37 mouse cellular contexts compared by ENCODE assay signal in the genomic region with DNA sequence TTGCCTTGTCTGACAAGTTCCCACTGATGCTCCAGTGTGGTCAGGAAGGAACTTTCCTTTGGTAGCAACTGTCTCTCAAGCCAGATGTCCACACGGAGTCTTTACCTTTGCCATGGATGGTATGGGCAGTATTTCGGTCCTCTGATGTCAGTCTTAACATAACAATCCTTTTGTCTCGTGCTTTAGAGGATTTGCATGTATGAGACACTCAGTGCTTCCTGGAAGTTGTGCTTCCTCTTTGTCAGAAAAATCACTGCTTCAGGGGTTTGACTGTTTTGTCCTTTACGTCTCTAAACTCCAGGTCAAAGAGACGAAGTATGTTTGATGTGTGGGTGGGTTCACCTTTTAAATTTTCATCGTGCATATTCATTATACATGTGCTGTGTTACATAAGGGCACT. TPM values are rescaled to one million over a fixed set of nuclear protein-coding genes. Genes with fewer than 3 reads are reported as not detected.
"Had no signal": no experiment of that assay in that cellular context is flagged by ENCODE, and none has a peak within 500 bp of the region (broad histone marks: within the 10 kb centered on the region; RNA-seq: fewer than 3 reads in every experiment).

No protein-coding gene starts in this region.

- H3K27me3 ChIP-seq: embryonic facial prominence, embryonic 12.5 days; embryonic facial prominence, embryonic 13.5 days; embryonic facial prominence, embryonic 15.5 days; forebrain, embryonic 12.5 days; forebrain, embryonic 13.5 days; forebrain, embryonic 15.5 days had no signal

- H3K9ac ChIP-seq: embryonic facial prominence, embryonic 12.5 days; embryonic facial prominence, embryonic 13.5 days; embryonic facial prominence, embryonic 15.5 days; forebrain, embryonic 12.5 days; forebrain, embryonic 13.5 days; forebrain, embryonic 15.5 days; forebrain, postnatal 0 days had no signal

- H3K36me3 ChIP-seq: embryonic facial prominence, embryonic 10.5 days; embryonic facial prominence, embryonic 12.5 days; embryonic facial prominence, embryonic 13.5 days; embryonic facial prominence, embryonic 15.5 days; forebrain, embryonic 10.5 days; forebrain, embryonic 12.5 days; forebrain, embryonic 15.5 days had no signal

- H3K4me1 ChIP-seq: embryonic facial prominence, embryonic 10.5 days; embryonic facial prominence, embryonic 12.5 days; embryonic facial prominence, embryonic 13.5 days; embryonic facial prominence, embryonic 15.5 days; forebrain, embryonic 10.5 days; forebrain, embryonic 12.5 days; forebrain, embryonic 13.5 days; forebrain, embryonic 15.5 days had no signal

- DNase-seq: cerebellum, adult 8-10 months; cerebellum, adult 9-10 months; cerebellum, adult 9-11 months; cerebellum, postnatal 10 days; cerebellum, postnatal 14 days; cerebellum, postnatal 25 days; cerebellum, postnatal 36 days; embryo, embryonic 11 days; forebrain, postnatal 0 days; gastrocnemius, adult 2 months; gastrocnemius, postnatal 10 days; gastrocnemius, postnatal 14 days; gastrocnemius, postnatal 25 days; gastrocnemius, postnatal 36 days; heart, adult 11 months; heart, adult 18-20 months; heart, adult 2 months had no signal

- H3K4me2 ChIP-seq: embryonic facial prominence, embryonic 12.5 days; embryonic facial prominence, embryonic 13.5 days; embryonic facial prominence, embryonic 15.5 days; forebrain, embryonic 12.5 days; forebrain, embryonic 13.5 days; forebrain, embryonic 15.5 days had no signal

- H3K9me3 ChIP-seq: embryonic facial prominence, embryonic 10.5 days; embryonic facial prominence, embryonic 12.5 days; embryonic facial prominence, embryonic 13.5 days; embryonic facial prominence, embryonic 15.5 days; forebrain, embryonic 10.5 days; forebrain, embryonic 12.5 days; forebrain, embryonic 13.5 days; forebrain, embryonic 15.5 days had no signal

- H3K4me3 ChIP-seq: embryonic facial prominence, embryonic 10.5 days; embryonic facial prominence, embryonic 12.5 days; embryonic facial prominence, embryonic 13.5 days; embryonic facial prominence, embryonic 15.5 days; erythroblast, embryonic 14.5 days; forebrain, embryonic 10.5 days; forebrain, embryonic 12.5 days; forebrain, embryonic 13.5 days; forebrain, embryonic 15.5 days; gastrocnemius, adult 2 months; heart, adult 2 months had no signal

- ATAC-seq: forebrain, embryonic 13.5 days; forebrain, embryonic 14.5 days; forebrain, embryonic 15.5 days; forebrain, embryonic 16.5 days; forebrain, postnatal 0 days had no signal

- H3K27ac ChIP-seq: embryonic facial prominence, embryonic 10.5 days; embryonic facial prominence, embryonic 12.5 days; embryonic facial prominence, embryonic 13.5 days; embryonic facial prominence, embryonic 15.5 days; forebrain, embryonic 10.5 days; forebrain, embryonic 12.5 days; forebrain, embryonic 13.5 days; forebrain, embryonic 15.5 days; gastrocnemius, adult 2 months; heart, adult 2 months had no signal

RNA-seq across cellular contexts. Expression of a gene that starts 10.2 kb away (rescaled TPM):
- total RNA-seq: common myeloid progenitor, adult 5-6 weeks; granulocyte monocyte progenitor cell, adult 5-6 weeks had no signal

RNA-seq across cellular contexts. Expression of a gene that starts 26.3 kb away (rescaled TPM):
- total RNA-seq: common myeloid progenitor, adult 5-6 weeks; forebrain, postnatal 0 days; gastrocnemius, adult 18-20 months; gastrocnemius, adult 2 months; gastrocnemius, adult 8-10 months; gastrocnemius, postnatal 25 days; gastrocnemius, postnatal 36 days; granulocyte monocyte progenitor cell, adult 5-6 weeks; heart, adult 18-20 months; heart, adult 2 months had no signal
- polyA plus RNA-seq: cortical plate, adult 2 months; embryonic facial prominence, embryonic 10.5 days; embryonic facial prominence, embryonic 11.5 days; embryonic facial prominence, embryonic 12.5 days; embryonic facial prominence, embryonic 13.5 days; embryonic facial prominence, embryonic 14.5 days; erythroblast, embryonic 14.5 days; forebrain, embryonic 10.5 days; forebrain, embryonic 11.5 days; forebrain, embryonic 12.5 days; forebrain, embryonic 13.5 days; forebrain, embryonic 14.5 days; forebrain, embryonic 15.5 days; forebrain, embryonic 16.5 days; forebrain, postnatal 0 days; frontal cortex, adult 2 months had no signal
